Mouse (Mus musculus): ENCODE results near the gene Hip1.

GRCm38 (mm10) chr5:135533431-135533830 lies 11.5 kb downstream of the Hip1 start:
- TF ChIP-seq POLR2AphosphoS2 (IDR thresholded peaks at IDR 0.05; ENCODE audit: low read length) (no peak), POLR2A (IDR thresholded peaks at IDR 0.05; ENCODE audit: control insufficient read depth in 1 of 2, insufficient read depth in 1 of 2, low read depth in 1 of 2, low read length in 2 of 2, poor library complexity in 1 of 2) (no peak), USF1 (IDR thresholded peaks at IDR 0.05; ENCODE audit: low read depth, low read length) (no peak), GATA1 (IDR thresholded peaks at IDR 0.05; ENCODE audit: low read depth, low read length) (no peak), CTCF (IDR thresholded peaks at IDR 0.05 in 2 of 3, conservative IDR thresholded peaks at IDR 0.05 in 1 of 3; ENCODE audit: control insufficient read depth in 1 of 3, insufficient read depth in 1 of 3, low read depth in 2 of 3, low read length in 3 of 3, poor library complexity in 1 of 3, severe bottlenecking in 1 of 3) (no peak)

Data from MEL (cell line).